Mouse (Mus musculus): ENCODE measurements at regions not wholly inside any gene's neighbourhood (a gene's known extent, or its start where the extent isn't known, plus 50 kb on each side); places are given as distances from the start of the nearest gene placed in this dataset.

DNA sequence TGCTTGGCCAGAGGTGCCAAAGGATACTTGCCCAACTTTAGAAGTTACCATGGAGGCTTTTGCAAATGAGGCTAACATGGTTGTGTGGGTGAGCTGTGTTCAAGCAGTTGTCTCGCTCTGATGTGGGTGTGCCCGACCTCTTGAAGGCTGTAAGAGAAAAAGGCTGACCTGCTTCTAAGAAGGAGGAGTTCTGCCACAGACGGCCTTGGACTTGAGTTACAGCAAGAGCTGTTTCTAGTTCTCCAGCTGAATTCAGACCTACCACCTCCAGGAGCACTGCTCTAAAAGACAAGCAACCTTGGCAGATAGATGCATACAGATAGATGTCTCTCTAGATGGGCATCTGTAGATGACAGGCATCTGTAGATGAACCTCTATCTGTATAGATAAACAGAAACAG is 202.7 kb upstream of the A230072I06Rik start:
- no peak for DNase-seq (ENCODE audit: low spot score)

DNA sequence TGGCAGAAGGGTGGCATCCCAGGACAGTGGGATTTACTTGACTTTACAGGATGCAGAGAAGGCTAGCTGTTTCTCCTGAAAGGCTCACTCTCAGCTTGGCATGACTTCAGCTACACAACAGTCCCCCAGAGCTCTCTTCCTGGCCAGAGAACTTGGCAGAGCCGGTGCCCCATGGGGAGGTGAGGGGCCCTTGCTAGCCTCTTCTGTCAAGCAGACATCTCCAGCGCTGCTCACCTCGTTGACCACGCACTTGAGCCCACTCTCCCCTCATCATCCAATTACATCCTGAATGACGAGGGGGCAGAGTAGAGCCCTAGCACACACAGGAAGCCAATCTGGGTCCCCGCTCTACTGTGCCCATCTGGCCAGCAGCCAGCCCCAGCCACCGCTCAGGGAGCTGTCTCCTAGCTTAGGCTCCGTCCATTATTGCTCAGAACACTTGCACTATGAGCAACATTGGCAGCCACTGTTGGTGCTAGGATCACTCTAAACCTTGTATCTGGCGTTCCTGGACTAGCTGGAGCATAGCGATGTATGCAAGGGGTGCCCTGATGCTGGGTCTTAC is 201.7 kb upstream of the A230072I06Rik start:
- no peak for DNase-seq (ENCODE audit: low spot score)

- DNase-seq (ENCODE audit: low spot score) = no peak
Observed at GRCm38 (mm10) chr8:12077896-12078295, 200.7 kb upstream of the A230072I06Rik start.

- no peak for DNase-seq (ENCODE audit: low spot score)
Observed at GRCm38 (mm10) chr8:12078679-12079566, 199.7 kb upstream of the A230072I06Rik start.

DNA sequence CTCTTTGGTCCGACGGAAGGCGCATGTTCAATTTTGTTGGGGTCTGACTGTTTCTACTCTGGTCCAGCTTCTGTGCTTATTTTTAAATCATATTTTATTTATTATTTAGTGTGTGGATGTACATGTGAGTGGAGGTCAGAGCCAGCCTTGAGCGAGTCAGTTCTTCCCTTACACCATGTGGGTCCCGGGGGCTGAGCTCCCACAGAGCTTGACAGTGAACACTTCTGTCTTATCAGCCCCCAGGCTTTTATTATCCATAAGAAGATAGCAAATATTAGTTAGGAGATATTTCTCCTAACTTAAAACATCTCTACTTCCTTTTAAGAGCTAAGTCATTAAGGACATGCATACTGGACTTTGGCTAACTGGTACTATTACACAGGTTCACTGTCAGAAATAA is 197.1 kb upstream of the A230072I06Rik start:
- DNase-seq (ENCODE audit: low spot score) = no peak

GRCm38 (mm10) chr8:12087192-12087800 is 191.3 kb upstream of the A230072I06Rik start:
- no peak for DNase-seq (ENCODE audit: low spot score)

GRCm38 (mm10) chr8:12100145-12100544 is 178.5 kb upstream of the A230072I06Rik start:
- no peak for DNase-seq (ENCODE audit: low spot score)

DNA sequence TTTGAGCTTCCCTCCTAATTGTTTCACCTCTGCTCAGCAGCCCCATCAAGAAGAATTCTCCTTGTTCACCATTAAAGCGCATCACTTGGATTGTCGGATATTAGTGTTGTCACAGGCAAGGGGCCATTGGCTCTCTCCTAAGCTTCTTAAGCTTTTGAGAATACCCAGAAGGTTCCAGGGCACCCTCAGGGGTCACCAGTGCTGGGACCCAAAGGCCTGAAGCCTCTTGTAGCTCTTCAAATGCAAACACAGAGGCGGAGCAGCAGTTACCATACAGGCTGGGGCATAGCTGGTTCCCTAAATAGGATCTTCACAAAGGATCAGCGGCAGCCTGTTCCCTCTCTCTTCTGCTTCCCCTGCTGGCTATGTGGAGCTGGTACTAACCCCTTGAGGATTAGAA is 175.3 kb upstream of the A230072I06Rik start:
- DNase-seq (ENCODE audit: low spot score) = no peak

DNA sequence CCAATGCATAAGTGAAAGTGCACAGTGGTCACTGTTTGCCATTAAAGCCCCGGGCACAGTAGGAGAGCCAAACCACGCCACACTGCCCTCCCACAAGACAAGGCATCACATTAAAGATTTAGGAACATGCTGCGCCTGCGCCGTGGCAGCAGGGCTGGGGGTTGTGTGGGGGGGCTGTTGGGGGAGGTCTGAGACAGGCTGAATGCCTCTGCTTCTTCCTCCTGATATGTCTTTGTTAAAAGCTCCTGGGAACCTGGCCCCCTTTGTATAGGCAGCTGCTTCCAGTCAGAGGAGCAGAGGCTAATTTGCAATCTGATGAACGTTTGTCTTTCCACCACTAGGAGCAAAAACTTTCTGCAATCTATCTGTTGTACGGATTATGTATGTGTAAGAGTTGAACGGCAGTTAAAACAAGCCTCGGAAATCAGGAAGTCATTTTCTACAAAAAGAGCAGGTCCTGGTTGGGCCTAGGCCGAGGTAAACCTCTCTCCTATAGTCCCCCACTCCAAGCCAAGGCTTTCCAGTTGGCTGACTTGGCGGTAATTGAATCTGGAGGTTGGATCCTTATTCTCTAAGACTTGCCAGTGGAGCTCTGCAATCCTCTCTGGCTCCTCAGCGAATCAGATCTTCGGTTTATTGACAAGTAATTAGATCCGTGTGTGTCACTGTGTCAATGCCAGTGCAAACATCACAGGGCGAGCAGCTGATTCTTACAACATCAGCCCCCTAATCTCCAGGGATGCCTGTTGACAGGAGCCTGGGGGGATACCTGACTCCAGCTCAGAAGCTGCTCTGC is 173.3 kb upstream of the A230072I06Rik start:
- DNase-seq (ENCODE audit: low spot score) = no peak

GRCm38 (mm10) chr8:12108578-12108977 is 170.0 kb upstream of the A230072I06Rik start:
- DNase-seq (ENCODE audit: low spot score) = no peak

DNA sequence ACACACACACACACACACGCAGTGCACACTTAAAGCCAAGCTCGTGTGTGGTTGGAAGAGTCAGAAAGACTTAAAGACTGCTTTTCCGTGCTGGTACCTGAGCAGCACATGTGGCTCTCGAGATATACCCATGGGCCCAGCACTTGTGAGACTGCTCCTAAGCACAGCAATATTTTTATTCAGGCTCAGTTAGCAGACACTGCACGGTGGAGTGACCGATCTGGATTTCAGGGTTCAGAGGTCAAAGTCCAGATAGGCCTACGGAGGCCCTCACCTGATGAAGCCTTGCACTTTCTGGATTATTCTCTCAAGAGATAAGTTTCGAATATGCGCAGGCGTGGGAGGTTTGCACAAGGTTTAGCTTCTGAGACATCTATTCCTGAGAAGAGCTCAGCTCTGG is 167.0 kb upstream of the A230072I06Rik start:
- no peak for DNase-seq (ENCODE audit: low spot score)

- no peak for DNase-seq (ENCODE audit: low spot score)
Observed at GRCm38 (mm10) chr8:12113023-12113422, 165.6 kb upstream of the A230072I06Rik start.

- DNase-seq (ENCODE audit: low spot score) = no peak
Observed at GRCm38 (mm10) chr8:12126374-12127001, 152.1 kb upstream of the A230072I06Rik start.

- no peak for DNase-seq (ENCODE audit: low spot score)
Observed at GRCm38 (mm10) chr8:12127106-12127800, 151.4 kb upstream of the A230072I06Rik start.

- DNase-seq (ENCODE audit: low spot score) = no peak
Observed at GRCm38 (mm10) chr8:12127801-12128490, 150.7 kb upstream of the A230072I06Rik start.

DNA sequence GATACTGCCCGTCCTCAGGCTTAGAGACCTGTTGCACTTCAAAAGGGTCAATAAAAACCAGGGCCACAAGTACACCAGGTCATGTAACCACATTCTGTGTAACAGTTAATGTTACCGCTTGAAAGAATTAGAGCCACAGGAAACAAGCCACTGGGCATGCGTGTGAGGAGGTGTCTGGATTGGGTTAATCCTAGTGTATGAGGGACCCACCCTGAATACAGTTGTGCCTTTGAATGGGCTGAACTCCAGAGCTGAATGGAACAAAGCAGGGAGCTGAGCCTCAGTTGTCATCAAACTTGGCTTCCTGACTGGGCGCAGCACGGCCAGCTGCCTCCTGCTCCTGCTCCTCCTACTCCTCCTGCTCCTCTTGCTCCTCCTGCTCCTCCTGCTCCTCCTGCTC is 148.0 kb upstream of the A230072I06Rik start:
- DNase-seq (ENCODE audit: low spot score) = no peak

- DNase-seq (ENCODE audit: low spot score) = no peak
Observed at GRCm38 (mm10) chr8:12134200-12134599, 144.4 kb upstream of the A230072I06Rik start.

DNA sequence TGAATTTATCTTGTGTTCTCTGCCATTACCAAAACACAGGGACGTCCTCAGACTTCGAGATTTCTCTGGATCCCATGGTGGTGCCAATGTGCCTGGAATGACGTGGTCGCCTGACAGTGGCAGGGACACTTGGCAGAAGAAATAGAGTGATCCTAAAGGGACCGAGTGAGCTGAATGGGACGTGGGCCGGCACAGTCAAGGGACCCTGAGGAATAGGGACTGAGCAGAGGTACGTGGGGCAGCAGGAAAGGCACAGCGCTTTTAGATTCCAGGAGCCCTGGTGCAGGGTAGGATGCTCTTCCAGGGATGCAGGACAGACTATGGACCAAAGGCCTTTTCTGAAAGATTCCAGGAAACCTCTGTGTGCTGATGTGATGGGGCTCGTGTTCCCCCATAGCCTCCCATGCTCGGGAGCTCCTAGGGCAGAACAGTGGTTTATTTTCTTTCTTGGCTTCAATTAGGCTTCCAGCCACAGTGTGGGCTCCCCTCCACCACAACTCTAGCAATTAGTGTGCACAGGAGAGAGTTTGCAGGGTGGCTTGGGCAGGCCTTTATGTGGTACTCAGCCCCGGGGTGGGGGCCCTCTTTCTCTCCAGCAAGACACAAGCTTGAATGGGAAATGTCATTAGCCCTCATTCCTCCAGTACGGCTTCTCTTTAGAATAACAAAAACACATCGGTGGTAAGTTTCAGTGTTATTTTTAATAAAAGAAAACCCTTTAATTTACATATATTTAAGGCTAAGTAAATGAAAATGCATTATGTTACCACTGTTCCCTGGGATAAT is 143.0 kb upstream of the A230072I06Rik start:
- DNase-seq (ENCODE audit: low spot score) = no peak

DNA sequence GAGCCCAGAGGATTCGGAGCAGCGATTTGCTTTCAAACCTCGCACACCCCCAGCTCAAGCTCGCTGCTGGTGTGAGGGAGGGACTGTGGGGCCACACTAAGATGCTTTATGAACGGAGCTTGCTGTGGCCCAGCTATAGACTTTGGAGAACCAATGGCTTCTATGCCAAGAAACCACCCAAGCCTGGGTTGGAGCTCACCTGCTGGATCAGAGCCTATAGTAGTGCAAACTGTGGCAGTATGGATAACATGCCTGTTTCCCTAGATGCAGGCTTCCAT is 142.5 kb upstream of the A230072I06Rik start:
- DNase-seq (ENCODE audit: low spot score) = no peak

- no peak for DNase-seq (ENCODE audit: low spot score)
Observed at GRCm38 (mm10) chr8:12137496-12137895, 141.1 kb upstream of the A230072I06Rik start.

All from spleen, adult 12 weeks (tissue).